Mouse (Mus musculus): ENCODE measurements at regions not wholly inside any gene's neighbourhood (a gene's known extent, or its start where the extent isn't known, plus 50 kb on each side); places are given as distances from the start of the nearest gene placed in this dataset.

DNA sequence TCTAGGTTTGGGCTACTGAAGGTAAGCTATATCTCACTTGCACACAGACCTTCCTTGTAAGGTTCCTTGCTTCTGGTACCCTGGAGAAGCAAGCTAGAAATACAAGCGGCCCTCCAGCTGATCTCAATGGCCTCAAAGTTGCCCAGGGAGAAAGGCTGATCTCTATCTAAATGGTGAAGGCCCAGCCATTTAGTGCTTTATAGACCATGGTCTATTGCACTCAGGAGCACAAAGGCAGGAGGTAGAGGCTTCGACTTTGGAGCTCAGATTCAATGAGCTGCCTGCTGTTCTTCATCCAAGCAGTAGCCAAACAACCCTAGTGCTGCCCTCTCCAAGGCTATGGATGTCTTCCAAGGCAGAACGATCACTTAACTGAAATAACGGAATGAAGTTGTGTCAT, 926.1 kb upstream of the Tenm3 start:
- TF ChIP-seq CTCF (IDR thresholded peaks at IDR 0.05; ENCODE audit: borderline replicate concordance, insufficient read depth, low read depth, low read length) (no peak), POLR2A (IDR thresholded peaks at IDR 0.05; ENCODE audit: borderline replicate concordance, insufficient read depth, low read length) (no peak)

All from cerebellum, adult 2 months (tissue).